In the genomic region with DNA sequence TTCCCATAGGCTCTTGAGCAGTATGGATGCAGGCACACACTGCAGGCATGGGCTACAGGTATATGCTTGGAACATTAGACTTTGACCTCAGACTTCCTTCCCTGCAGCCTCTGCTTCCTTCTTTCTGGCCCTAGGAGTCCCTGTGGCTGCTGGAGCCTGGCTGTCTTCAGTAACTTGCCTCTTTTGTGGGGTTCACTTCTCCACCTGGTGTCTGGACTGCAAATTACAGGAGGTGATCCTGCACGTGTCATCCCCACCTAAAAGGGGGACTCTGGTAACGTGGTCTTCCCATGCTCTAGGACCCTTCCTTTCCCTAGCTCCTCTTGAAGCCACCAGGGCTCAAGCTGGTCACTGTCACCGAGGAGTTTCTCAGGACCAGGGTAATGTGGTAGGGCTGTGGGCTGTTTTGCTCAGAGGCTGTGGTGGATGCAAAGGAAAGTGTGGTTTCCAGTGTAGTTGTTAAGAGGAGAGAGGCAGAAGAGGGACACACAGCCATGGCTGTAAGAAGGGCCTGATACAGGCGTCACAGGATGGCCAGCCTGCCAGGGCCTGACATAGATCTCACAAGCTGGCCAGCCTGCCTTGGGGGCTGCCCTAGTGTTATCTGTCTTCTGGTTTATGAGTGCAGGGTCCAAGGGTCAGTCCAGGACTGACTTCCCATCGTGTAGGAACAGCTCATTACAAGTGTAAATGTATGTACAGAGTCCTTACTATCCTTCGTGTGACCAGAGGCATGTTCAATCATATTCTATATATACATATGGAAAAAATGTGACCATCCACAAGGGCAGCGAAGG, we compare ENCODE assay signal across 9 mouse cellular contexts. TPM values are rescaled to one million over a fixed set of nuclear protein-coding genes. Genes with fewer than 3 reads are reported as not detected.
DNase-seq lines count a peak whose midpoint lies in the region; ATAC-seq and TF ChIP-seq lines count a peak whose summit lies in the region.
"Had no signal": no experiment of that assay in that cellular context is flagged by ENCODE, and none has a peak within 500 bp of the region (broad histone marks: within the 10 kb centered on the region; RNA-seq: fewer than 3 reads in every experiment).

No protein-coding gene starts in this region.

- no peak for ATAC-seq in heart, embryonic 12.5 days (ENCODE audit: insufficient number of reproducible peaks, low FRiP score)
- peak; percentile 80 for ATAC-seq in inflammation-experienced regulatory T-cells, adult 6 months
- ATAC-seq in liver, embryonic 11.5 days (replicated peaks; ENCODE audit: low FRiP score) = peak; percentile 51

- H3K9me3 ChIP-seq in heart, embryonic 12.5 days (replicated peaks) = no peaks in the 10 kb centered on the region
- H3K9me3 ChIP-seq in liver, embryonic 11.5 days (ENCODE audit: control insufficient read depth, low read length) = no peaks in the 10 kb centered on the region
- H3K9me3 ChIP-seq: limb, embryonic 15.5 days had no signal

- no peak overlapping the region for H3K9ac ChIP-seq in heart, embryonic 12.5 days
- H3K9ac ChIP-seq in liver, embryonic 11.5 days (ENCODE audit: low read depth, low read length) = no peak overlapping the region
- H3K9ac ChIP-seq: limb, embryonic 15.5 days had no signal

- 52% methylated on average over 7 of the region's 7 CpGs for WGBS in heart, embryonic 12.5 days
- WGBS in liver, embryonic 11.5 days = 44% methylated on average over 7 of the region's 7 CpGs

- H3K27me3 ChIP-seq in heart, embryonic 12.5 days (replicated peaks) = no peaks in the 10 kb centered on the region
- no peaks in the 10 kb centered on the region for H3K27me3 ChIP-seq in liver, embryonic 11.5 days (replicated peaks; ENCODE audit: control insufficient read depth, insufficient read depth, low read length)
- H3K27me3 ChIP-seq in splenic B cell, adult 2 months (ENCODE audit: control insufficient read depth, insufficient read depth, low read length, poor library complexity, severe bottlenecking) = no peaks in the 10 kb centered on the region
- H3K27me3 ChIP-seq: limb, embryonic 15.5 days had no signal

- no peaks in the 10 kb centered on the region for H3K36me3 ChIP-seq in heart, embryonic 12.5 days
- no peaks in the 10 kb centered on the region for H3K36me3 ChIP-seq in liver, embryonic 11.5 days (ENCODE audit: control insufficient read depth, insufficient read depth, low read length)
- H3K36me3 ChIP-seq in splenic B cell, adult 2 months (ENCODE audit: control insufficient read depth, insufficient read depth, low read length, poor library complexity, severe bottlenecking) = no peaks in the 10 kb centered on the region
- H3K36me3 ChIP-seq: limb, embryonic 15.5 days had no signal

- DNase-seq in heart, adult 11 months = peak; percentile 92
- peak; percentile 68 for DNase-seq in CD4-positive helper T cell, adult 2 months (ENCODE audit: low read depth, low spot score)
- peak; percentile 47 for DNase-seq in brain, embryonic 14.5 days (ENCODE audit: low read depth)
- no peak for DNase-seq in liver, embryonic 11.5 days (ENCODE audit: low spot score)
- DNase-seq in splenic B cell, adult 2 months (ENCODE audit: low read depth, low spot score) = peak; percentile 51
- no peak for DNase-seq in ovary, postnatal 14 days (ENCODE audit: low spot score)

- no peak overlapping the region for H3K27ac ChIP-seq in heart, embryonic 12.5 days (ENCODE audit: poor library complexity, severe bottlenecking)
- H3K27ac ChIP-seq in liver, embryonic 11.5 days (ENCODE audit: low read depth, low read length) = 0 out of 2 replicates have a peak overlapping the region, but pooled peaks have one; percentile 9
- H3K27ac ChIP-seq: limb, embryonic 15.5 days had no signal

- TF ChIP-seq POLR2A in brain, embryonic 14.5 days (IDR thresholded peaks at IDR 0.05; ENCODE audit: borderline replicate concordance, extremely low read depth, insufficient read depth, insufficient read length, poor library complexity, severe bottlenecking) = no peak

- no peak overlapping the region for H3K4me2 ChIP-seq in heart, embryonic 12.5 days
- peak overlapping the region; percentile 41 for H3K4me2 ChIP-seq in liver, embryonic 11.5 days
- H3K4me2 ChIP-seq: limb, embryonic 15.5 days had no signal

- peak; percentile 42; the same call in 1 of the 2 replicates for TF ChIP-seq CTCF in brain, embryonic 14.5 days (IDR thresholded peaks at IDR 0.05; ENCODE audit: borderline replicate concordance, extremely low read depth, insufficient read depth, insufficient read length)

- H3K4me1 ChIP-seq in heart, embryonic 12.5 days (replicated peaks) = peaks cover 15% of the 10 kb centered on the region
- H3K4me1 ChIP-seq in liver, embryonic 11.5 days (replicated peaks; ENCODE audit: control insufficient read depth, insufficient read depth, low read length) = peaks cover 29% of the 10 kb centered on the region

- H3K4me3 ChIP-seq in heart, embryonic 12.5 days = no peak overlapping the region
- H3K4me3 ChIP-seq in liver, embryonic 11.5 days (ENCODE audit: low read depth, low read length) = no peak overlapping the region
- H3K4me3 ChIP-seq: limb, embryonic 15.5 days had no signal

RNA-seq across cellular contexts. Expression of a gene that starts 59.6 kb away (rescaled TPM):
- 6.9 and 7.3 TPM in 2 replicates for polyA plus RNA-seq in heart, embryonic 12.5 days (2016; fragmentation: Nextera tagmentation; extraction: Ambion mirVana)
- 5.1 and 6.0 TPM in 2 replicates for polyA plus RNA-seq in brain, embryonic 14.5 days (2012; rRNA removed)
- polyA plus RNA-seq in inflammation-experienced regulatory T-cells, adult 6 months (2017; shearing (Covaris generic)) = 10 to 100 TPM; 12.7 to 20.0 (median 13.9) TPM
- polyA plus RNA-seq in liver, embryonic 11.5 days (2014; fragmentation: Nextera tagmentation; extraction: Ambion mirVana) = 17.1 and 17.7 TPM in 2 replicates

Comparison
In these comparisons a context has a peak if more than half of its experiments do, and no peak if none do; other contexts are left out.
1. DNase-seq: peak in heart, adult 11 months (single experiment), CD4-positive helper T cell, adult 2 months (single experiment), brain, embryonic 14.5 days (single experiment) and splenic B cell, adult 2 months (single experiment); none in liver, embryonic 11.5 days (single experiment) and ovary, postnatal 14 days (single experiment).